ENCODE assay signal across 8 mouse cellular contexts in the genomic region with DNA sequence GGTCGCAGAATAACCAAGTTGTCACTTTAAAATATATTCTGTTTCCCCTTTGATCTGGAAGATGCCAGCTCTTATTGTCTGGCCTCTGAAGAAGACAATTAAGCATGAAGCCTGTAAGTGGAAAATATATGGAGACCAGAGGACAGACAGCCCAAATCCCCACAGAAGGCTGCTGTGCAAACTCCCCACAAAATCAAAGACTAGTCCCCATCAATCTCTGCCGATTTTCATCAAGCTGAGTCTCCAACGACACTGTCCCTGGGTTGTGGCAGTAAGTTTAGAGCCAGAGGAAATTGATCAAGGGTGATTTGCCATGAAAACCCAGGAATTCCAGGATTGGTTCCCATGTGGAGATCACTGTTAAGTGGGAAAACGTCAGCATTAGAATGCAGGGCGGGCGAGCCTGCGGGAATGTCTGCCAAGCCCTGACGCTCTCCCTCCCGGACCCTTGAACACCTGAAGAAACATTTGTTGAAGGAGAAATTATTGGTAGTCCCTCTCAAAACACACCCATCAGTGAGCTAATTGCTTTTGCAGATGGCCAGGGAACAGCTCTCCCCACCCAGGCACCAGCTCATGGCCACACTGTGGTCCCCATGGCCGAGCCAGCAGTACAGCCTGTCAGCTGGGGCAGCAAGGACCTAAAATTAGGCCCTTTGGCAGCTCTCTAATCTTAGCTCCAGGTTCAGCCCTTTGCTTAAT.
DNase-seq lines count a peak whose midpoint lies in the region; ATAC-seq lines count a peak whose summit lies in the region.

No protein-coding gene starts in this region.

- H3K27ac ChIP-seq in kidney, embryonic 16.5 days (ENCODE audit: low read length): peak overlapping the region; percentile 62
- H3K27ac ChIP-seq in embryonic facial prominence, embryonic 13.5 days: 0 out of 2 replicates have a peak overlapping the region, but pooled peaks have one; percentile 22
- H3K27ac ChIP-seq in hindbrain, embryonic 15.5 days (replicated peaks): peak overlapping the region; percentile 47; the same call in 1 of the 2 replicates
- H3K27ac ChIP-seq in neural tube, embryonic 14.5 days (ENCODE audit: low read depth, low read length): no peak overlapping the region

- no peaks in the 10 kb centered on the region for H3K36me3 ChIP-seq in kidney, embryonic 16.5 days (ENCODE audit: insufficient read depth, low read length)
- no peaks in the 10 kb centered on the region for H3K36me3 ChIP-seq in embryonic facial prominence, embryonic 13.5 days
- no peaks in the 10 kb centered on the region for H3K36me3 ChIP-seq in hindbrain, embryonic 15.5 days
- H3K36me3 ChIP-seq in neural tube, embryonic 14.5 days (ENCODE audit: control insufficient read depth, insufficient read depth, low read length): no peaks in the 10 kb centered on the region

- no peak overlapping the region for H3K4me2 ChIP-seq in kidney, embryonic 16.5 days (replicated peaks; ENCODE audit: low read depth, low read length)
- no peak overlapping the region for H3K4me2 ChIP-seq in embryonic facial prominence, embryonic 13.5 days
- no peak overlapping the region for H3K4me2 ChIP-seq in hindbrain, embryonic 15.5 days
- H3K4me2 ChIP-seq in neural tube, embryonic 14.5 days (ENCODE audit: low read depth, low read length): no peak overlapping the region; the same call in 1 of the 2 replicates

- WGBS in kidney, embryonic 16.5 days: 18% methylated on average over 10 of the region's 10 CpGs
- 34% methylated on average over 10 of the region's 10 CpGs for WGBS in embryonic facial prominence, embryonic 13.5 days
- 38% methylated on average over 10 of the region's 10 CpGs for WGBS in hindbrain, embryonic 15.5 days
- WGBS in neural tube, embryonic 14.5 days: 11% methylated on average over 10 of the region's 10 CpGs

- peaks cover 46% of the 10 kb centered on the region for H3K4me1 ChIP-seq in kidney, embryonic 16.5 days (ENCODE audit: insufficient read depth, low read length)
- H3K4me1 ChIP-seq in embryonic facial prominence, embryonic 13.5 days: peaks cover 37% of the 10 kb centered on the region
- peaks cover 25% of the 10 kb centered on the region for H3K4me1 ChIP-seq in hindbrain, embryonic 15.5 days (replicated peaks)
- peaks cover 18% of the 10 kb centered on the region; the same call in 1 of the 2 replicates for H3K4me1 ChIP-seq in neural tube, embryonic 14.5 days (ENCODE audit: control insufficient read depth, insufficient read depth, low read length)

- no peak for DNase-seq in kidney, adult 9 months
- no peak for DNase-seq in spleen, postnatal 14 days (ENCODE audit: low spot score in 2 of 2)
- no peak for DNase-seq in urinary bladder, postnatal 14 days (ENCODE audit: low spot score)
- no peak for DNase-seq in frontal cortex, postnatal 14 days (ENCODE audit: low spot score in 2 of 2)

- peak; percentile 62 for ATAC-seq in kidney, embryonic 16.5 days (ENCODE audit: low FRiP score, low TSS enrichment)
- ATAC-seq in embryonic facial prominence, embryonic 13.5 days (ENCODE audit: insufficient number of reproducible peaks, insufficient read depth, low FRiP score, low TSS enrichment, low read depth): no peak
- no peak for ATAC-seq in hindbrain, embryonic 15.5 days (ENCODE audit: low FRiP score, low read depth)
- peak; percentile 41 for ATAC-seq in neural tube, embryonic 14.5 days (ENCODE audit: low read depth)

- H3K4me3 ChIP-seq in kidney, embryonic 16.5 days (ENCODE audit: low read length): no peak overlapping the region
- H3K4me3 ChIP-seq in embryonic facial prominence, embryonic 13.5 days: no peak overlapping the region
- H3K4me3 ChIP-seq in hindbrain, embryonic 15.5 days: no peak overlapping the region
- no peak overlapping the region for H3K4me3 ChIP-seq in neural tube, embryonic 14.5 days (ENCODE audit: low read depth, low read length)

- no peaks in the 10 kb centered on the region for H3K9me3 ChIP-seq in kidney, embryonic 16.5 days (ENCODE audit: low read length)
- no peaks in the 10 kb centered on the region for H3K9me3 ChIP-seq in embryonic facial prominence, embryonic 13.5 days
- H3K9me3 ChIP-seq in hindbrain, embryonic 15.5 days: no peaks in the 10 kb centered on the region
- no peaks in the 10 kb centered on the region for H3K9me3 ChIP-seq in neural tube, embryonic 14.5 days (ENCODE audit: control insufficient read depth, low read length)

- no peak overlapping the region for H3K9ac ChIP-seq in kidney, embryonic 16.5 days (replicated peaks; ENCODE audit: low read length)
- no peak overlapping the region for H3K9ac ChIP-seq in embryonic facial prominence, embryonic 13.5 days
- no peak overlapping the region for H3K9ac ChIP-seq in hindbrain, embryonic 15.5 days
- H3K9ac ChIP-seq in neural tube, embryonic 14.5 days (replicated peaks; ENCODE audit: low read depth, low read length): no peak overlapping the region

- H3K27me3 ChIP-seq in kidney, embryonic 16.5 days (ENCODE audit: insufficient read depth, low read length): no peaks in the 10 kb centered on the region
- H3K27me3 ChIP-seq in embryonic facial prominence, embryonic 13.5 days: no peaks in the 10 kb centered on the region
- H3K27me3 ChIP-seq in hindbrain, embryonic 15.5 days: no peaks in the 10 kb centered on the region
- H3K27me3 ChIP-seq in neural tube, embryonic 14.5 days (ENCODE audit: control insufficient read depth, insufficient read depth, low read length): no peaks in the 10 kb centered on the region

Comparison
In these comparisons a context has a peak if more than half of its experiments do, and no peak if none do; other contexts are left out.
1. ATAC-seq: peak in kidney, embryonic 16.5 days (single experiment) and neural tube, embryonic 14.5 days (single experiment); none in embryonic facial prominence, embryonic 13.5 days (single experiment) and hindbrain, embryonic 15.5 days (single experiment).